Mouse (Mus musculus) brown adipose tissue, adult 24 weeks (tissue): ENCODE data around the gene Gm11011. TPM values are rescaled to one million over a fixed set of nuclear protein-coding genes. Genes with fewer than 3 reads are reported as not detected.

ENCODE experiments used
- H3K27ac ChIP-seq: fragments of 200-500 bp; replicated peaks from 2 replicates; pipeline ENCODE4 v1.5.1; 2012; ENCODE audit warnings: low read depth, mild to moderate bottlenecking, low read length
- H3K4me1 ChIP-seq: fragments of 200-500 bp; 2 replicates; pipeline ENCODE4 v1.6.1; 2012; ENCODE audit warnings: low read length, mixed read lengths; ENCODE audit not compliant: control insufficient read depth, insufficient read depth, insufficient read length
- H3K4me3 ChIP-seq: fragments of 200-500 bp; 2 replicates; pipeline ENCODE4 v1.5.1; 2012; ENCODE audit warnings: low read depth, mild to moderate bottlenecking, low read length, moderate library complexity; ENCODE audit not compliant: insufficient read depth
- polyA plus RNA-seq: library from polyadenylated mRNA; stranded (reverse); fragments of >200 nt; gene quantifications from 2 replicates; pipeline ENCODE4 v1.2.4, GENCODE M21; 2012; ENCODE audit not compliant: missing spikeins, insufficient read depth, insufficient read length

Gm11011 gene
- polyA plus RNA-seq, 1 experiment, result not detected

- no peaks in the 10 kb centered on the region for H3K4me1 ChIP-seq
- H3K27ac ChIP-seq, result no peak overlapping the region
- no peak overlapping the region for H3K4me3 ChIP-seq
These were observed 21.8 kb downstream of the Gm11011 start for GRCm38 (mm10) chr2:169565751-169566150.

DNA sequence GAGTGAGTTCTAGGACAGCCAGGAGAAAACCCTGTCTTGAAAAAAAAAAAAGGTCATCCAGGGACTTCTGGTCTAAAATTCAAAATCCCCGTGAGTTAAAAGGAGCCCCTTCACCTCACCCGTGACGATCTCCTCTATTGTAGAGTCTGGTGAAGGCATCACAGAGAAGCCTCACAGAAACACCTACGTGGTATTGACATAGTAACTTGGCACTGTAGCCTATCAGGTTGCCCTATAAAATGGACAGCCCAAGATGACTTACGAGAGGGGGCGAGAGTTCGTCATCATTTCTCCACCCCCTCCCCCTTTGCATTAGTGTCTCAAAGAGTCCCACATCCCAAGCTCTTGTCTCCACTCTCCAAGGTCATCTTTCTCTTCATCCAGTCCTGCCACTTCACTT lies 41.9 kb downstream of the Gm11011 start:
- no peaks in the 10 kb centered on the region for H3K4me1 ChIP-seq
- H3K4me3 ChIP-seq, result no peak overlapping the region
- H3K27ac ChIP-seq, result no peak overlapping the region

- no peaks in the 10 kb centered on the region for H3K4me1 ChIP-seq
- H3K4me3 ChIP-seq, result no peak overlapping the region
- H3K27ac ChIP-seq, result no peak overlapping the region
These were observed 48.6 kb downstream of the Gm11011 start for GRCm38 (mm10) chr2:169538906-169539305.

Other genes with a start within 250 kb of the Gm11011 start
- 11.3 and 19.5 TPM in 2 replicates for gene Tshz2, start 45.3 kb upstream of the Gm11011 start, polyA plus RNA-seq